Mouse (Mus musculus) regulatory T cell (primary cell): ENCODE data around the gene Lhfpl4.

Source experiments
- in situ Hi-C: fragments of 300-600 bp; cut with MboI, MseI; formaldehyde crosslinking; loops from one replicate; pipeline ENCODE4 v1.15.1; 2025; ENCODE audit warnings: high pct_unique_total_duplicates

Gene Lhfpl4

DNA sequence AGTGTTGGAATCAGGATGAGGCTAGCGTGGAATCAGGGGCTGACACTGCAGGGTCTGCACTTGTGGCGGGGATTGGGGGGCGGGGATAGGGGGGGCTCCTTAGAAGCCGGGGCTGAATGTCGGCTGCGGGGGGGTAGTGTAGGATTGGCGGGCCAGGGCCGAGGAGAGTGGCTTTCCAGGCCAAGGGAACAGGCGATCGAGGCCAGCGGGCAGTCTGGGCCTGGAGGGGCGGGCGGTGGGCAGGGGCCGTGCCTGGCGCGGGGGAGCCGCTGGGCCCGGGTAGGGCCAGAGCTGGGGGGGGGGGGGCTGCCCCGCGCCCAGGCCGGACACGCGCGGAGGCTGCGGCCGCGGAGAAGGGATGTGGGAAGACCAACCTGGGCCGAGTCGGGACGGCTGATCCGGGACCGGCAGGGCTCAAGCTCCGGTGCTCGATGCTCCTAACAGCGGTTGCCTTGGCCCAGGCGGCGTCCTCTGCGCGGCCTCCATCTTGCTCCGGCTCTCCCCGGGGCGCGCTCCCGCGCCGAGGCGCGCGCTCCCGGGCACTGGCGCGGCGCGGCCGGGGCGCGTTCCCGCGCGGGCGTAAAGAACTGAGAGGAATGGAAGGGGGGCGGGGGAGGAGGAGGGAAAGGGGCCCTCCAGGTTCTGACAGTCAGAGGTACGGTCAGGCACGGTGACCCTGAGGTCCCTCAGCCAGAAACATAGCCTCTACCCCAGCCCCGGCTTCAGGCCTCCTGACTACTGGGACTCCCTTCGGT is at the start of gene Lhfpl4:
Gene Lhfpl4, minus strand, starts transcription at position 544 of the 755 bp plus-strand sequence.
- in situ Hi-C loops: no loop called here

DNA sequence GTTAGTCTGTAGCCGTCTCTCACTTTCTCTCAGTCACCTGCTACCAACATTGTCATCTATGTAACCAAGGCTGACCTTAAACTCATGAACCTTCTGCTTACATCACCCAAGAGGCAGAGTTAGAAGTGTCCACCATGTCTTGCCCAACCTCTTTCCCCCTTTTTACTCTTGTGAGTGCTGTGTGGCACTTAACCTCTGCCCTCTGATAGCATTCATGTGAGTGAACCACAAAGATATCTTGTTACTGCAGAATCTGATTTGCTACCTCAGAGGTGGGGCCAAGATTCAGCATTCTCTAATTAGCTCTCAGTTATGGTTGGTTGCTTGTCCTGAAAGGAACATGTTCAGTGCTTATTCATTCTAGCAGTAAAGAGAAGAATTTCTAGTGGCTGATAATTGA is 47.6 kb upstream of the Lhfpl4 start:
- in situ Hi-C loops: no loop called here

GRCm38 (mm10) chr6:113238442-113238841 is 43.3 kb upstream of the Lhfpl4 start:
- in situ Hi-C loops: loop anchor here (10.0 kb wide), 1 partner anchor 194 kb away; the partner anchor contains the start of gene Thumpd3

DNA sequence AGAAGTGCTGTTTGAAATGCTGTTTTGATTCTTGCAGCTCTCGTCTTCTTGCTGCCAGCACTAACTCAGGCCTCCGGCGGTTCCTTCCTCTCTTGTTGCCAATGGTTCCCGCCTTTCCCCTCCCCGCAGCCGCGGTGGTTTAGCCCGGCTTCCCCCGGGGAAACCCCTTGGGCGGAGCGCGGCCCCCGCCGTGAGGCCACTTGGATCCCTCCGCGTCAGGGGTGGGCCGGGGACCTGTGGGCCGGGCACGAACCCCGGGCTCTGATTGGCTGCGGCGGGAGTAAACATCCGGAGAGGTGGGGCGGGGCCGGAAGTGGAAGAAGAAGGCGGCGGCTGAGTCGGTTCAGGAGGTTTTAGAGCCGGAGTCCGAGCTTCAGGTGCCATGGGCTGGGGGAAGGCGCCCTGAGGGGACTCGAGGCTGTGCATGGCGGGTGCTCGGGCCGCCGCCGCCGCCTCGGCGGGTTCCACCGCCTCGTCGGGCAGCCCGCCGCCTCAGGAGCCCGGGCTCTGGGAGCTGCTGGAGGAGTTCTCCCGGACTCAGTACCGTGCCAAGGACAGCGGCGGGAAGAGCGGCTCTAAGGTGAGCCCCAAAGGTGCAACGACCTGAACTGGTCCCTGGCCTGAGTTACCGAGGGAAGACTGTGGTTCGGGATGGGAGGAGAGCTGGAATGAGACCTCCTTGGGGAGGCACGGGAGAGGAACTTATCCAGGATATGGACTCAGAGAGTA is 42.5 kb upstream of the Lhfpl4 start, which contains the start of gene Mtmr14:
Gene Mtmr14, plus strand, starts transcription at position 302 of the 729 bp plus-strand sequence.
- in situ Hi-C loops: loop anchor here (10.0 kb wide), 1 partner anchor 193 kb away; the partner anchor contains the start of gene Thumpd3

- in situ Hi-C loops: loop anchor here (10.0 kb wide), 1 partner anchor 190 kb away; the partner anchor contains the start of gene Thumpd3
Observed at GRCm38 (mm10) chr6:113235141-113235540, 40.0 kb upstream of the Lhfpl4 start.

DNA sequence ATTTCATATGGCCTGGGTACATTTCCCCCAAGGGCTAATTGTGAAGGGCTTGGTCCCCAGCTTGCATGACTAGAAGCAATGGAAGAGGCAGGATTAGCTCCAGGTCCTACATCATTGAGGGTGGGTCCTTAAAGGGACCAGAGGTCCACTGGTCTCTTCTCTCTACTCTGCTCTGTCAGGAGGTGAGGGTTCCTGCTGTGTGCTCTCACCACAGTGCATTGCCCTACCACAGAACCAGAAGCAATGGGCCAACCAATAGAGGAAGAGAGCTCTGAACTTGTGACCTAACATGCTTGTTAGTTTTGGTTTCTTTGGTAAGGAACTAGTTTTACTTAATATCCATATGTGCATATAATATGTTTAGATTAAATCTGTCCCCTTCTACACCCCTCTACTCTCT is 31.5 kb upstream of the Lhfpl4 start:
- in situ Hi-C loops: no loop called here

DNA sequence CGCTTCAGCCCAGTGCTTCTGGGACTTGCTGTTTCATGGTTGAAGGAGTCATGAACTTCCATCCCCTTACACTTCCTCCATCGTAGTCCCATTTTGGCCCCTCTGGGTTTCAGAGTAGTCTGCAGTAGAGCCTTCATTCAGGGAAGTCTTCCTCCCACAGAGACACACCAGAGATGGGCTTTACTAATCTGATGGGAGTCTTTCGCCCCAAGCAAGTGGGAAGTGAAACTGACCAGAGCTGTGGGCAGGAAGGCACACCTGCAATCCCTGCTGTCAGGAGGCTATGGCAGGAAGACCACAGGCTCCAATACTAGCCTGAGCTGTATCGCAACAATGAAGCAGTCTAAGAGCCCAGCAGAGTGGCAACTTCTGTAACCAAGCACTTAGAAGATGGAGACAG is 30.6 kb upstream of the Lhfpl4 start:
- in situ Hi-C loops: no loop called here

GRCm38 (mm10) chr6:113216280-113216679 is 21.1 kb upstream of the Lhfpl4 start:
- in situ Hi-C loops: no loop called here

DNA sequence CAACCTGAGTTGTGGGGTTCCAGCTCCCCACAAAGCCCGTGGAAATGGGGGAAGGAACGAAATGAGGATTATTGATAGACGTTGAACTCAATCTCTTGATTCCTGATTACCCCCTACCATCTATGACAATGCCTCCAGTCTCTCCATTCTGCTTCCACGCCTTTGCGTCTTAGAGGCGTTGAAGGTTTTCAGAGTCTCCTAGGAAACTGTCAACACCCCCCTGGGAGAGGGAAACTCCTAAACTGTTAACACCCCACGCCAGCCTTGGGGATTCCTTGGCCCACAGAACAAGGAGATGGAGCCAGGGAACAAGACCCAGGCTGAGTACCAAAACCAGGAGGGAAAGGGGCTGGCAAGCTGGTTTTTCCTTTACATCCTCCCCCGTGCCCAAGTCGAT is 410 bp upstream of the Lhfpl4 start:
- in situ Hi-C loops: no loop called here

- in situ Hi-C loops: no loop called here
Observed at GRCm38 (mm10) chr6:113194517-113194840, 705 bp downstream of the Lhfpl4 start.

DNA sequence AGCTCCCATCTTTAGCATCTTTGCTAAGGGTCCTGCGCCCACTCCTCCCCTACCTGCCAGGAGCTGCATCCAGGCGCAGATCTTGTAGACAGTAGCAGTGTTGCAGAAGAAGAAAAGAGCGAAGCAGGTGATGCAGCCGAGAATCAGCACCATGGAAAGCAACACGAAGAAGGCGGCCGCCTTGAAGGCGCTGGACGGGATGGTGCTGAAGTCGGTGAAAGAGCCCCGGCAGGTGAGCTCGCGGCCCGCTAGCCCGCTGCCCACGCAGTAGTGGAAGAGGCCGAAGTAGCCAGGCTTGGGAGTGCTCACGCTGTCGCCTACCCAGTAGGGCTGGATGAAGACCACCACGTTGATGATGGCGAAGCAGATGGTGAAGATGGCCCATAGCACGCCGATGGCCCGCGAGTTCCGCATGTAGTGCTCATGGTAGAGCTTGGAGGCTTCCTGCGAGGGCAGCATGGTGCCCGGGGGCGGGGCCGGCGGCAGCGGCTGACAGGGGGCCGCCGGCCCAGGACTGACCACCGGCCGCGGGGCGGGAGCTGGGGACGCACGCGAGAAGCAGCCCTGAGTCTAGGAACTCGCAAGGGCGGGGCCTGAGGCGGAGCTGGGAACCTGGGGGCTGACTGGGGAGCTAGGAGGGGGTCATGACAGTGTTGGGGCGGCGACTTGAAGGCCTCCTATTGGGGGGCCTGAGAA is 1.3 kb downstream of the Lhfpl4 start:
- in situ Hi-C loops: no loop called here

GRCm38 (mm10) chr6:113184866-113185525 is 10.2 kb downstream of the Lhfpl4 start:
- in situ Hi-C loops: no loop called here

DNA sequence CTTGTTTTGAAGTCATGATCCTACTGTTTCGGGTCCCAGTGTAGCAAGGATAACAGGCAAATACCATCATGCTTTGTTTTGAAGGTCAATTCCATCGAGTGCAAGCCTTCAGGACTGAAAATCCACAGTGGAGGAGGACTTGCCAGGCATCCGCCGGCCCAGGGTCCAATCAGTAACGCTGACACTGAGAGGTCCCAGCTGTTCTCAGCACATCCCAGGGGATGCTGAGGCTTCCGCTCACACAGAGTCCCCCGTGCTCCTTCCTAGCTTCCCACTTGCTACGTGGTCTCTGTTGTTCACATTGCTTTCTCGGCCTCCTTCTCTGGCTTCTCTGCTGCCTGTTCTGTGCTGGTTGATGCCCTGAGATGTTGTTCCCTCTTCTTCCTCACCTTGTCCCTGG is 11.0 kb downstream of the Lhfpl4 start:
- in situ Hi-C loops: no loop called here

GRCm38 (mm10) chr6:113179195-113179733 is 15.9 kb downstream of the Lhfpl4 start:
- in situ Hi-C loops: no loop called here

DNA sequence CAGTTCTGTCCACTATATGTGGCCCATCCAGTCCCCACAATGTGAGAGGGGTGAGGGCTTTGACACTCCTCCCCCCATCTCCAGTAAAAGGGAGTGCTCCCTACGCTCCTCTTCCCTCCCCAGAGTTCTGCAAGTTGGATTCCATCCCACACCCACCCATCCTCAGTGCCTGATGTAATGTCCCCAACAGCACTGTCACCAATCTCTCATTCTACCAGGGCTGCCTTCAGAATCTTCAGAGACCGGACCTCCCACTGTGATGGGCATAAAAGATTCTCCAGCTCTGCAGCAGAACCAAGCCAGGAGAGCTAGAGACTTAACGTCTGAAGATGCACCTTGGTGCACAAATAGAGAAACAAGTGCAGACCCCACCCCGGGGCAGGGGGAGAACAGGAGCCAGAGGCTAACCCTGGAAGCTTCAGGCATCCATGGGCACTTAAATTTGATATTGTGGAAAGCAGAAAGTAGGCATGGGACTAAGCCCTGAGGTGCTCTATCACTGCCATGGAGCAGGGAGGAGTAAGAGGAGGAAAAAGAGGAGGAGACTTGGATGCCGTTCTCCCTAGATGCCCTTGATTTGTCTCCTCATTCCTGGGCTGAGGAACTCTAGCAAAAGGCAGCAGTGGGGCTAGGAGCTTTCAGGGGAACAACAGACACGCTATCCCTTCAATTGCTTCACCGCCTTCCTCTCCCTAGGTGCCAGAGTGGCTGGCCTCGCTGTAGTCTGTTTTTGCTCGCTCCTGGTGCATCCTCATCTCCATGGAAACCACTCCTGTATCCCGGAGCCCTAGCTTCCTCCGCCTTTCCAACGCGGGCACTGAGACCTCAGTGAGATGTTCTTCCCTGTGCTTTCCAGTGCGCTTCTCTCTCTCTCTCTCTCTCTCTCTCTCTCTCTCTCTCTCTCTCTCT is 16.6 kb downstream of the Lhfpl4 start:
- in situ Hi-C loops: no loop called here

DNA sequence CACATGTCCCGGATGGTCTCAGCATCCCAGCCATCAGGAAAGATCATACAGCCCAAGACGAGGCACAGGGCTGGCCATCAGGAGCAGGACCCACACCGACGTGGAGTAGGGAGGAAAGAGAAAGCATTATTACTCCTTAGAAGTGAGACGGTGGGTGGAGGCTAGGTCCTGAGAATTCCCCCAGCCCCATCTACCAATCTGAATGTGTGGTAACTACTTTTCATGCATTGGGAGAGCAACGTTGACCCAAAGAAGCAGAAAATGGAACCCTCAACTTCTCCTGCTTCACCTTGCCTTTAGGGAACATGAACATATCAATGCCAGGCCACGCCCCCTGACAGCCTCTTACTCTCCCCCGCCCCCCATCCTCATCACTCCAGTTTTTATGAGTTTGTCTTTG is 18.6 kb downstream of the Lhfpl4 start:
- in situ Hi-C loops: no loop called here

GRCm38 (mm10) chr6:113175469-113175868 is 19.7 kb downstream of the Lhfpl4 start:
- in situ Hi-C loops: no loop called here

GRCm38 (mm10) chr6:113172568-113172967 is 22.6 kb downstream of the Lhfpl4 start:
- in situ Hi-C loops: no loop called here

DNA sequence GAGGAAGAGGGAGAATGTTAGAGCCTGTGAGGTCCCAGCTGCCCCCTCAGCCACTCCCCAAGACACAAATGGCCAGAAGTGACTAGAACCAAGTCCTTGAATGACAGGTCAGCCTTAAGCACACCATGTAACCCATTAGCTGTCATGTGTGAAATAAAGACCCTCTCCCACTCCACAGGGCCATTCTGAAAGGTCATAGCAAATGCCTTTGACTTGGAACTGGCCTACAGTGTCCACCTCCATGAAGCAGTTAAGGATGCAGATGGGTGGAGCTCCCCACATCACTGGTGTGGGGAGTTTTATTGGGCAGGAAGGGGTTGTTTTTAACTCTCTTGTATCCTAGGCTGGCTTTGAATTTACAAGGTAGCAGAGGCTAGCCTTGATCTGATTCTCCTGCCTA is 23.2 kb downstream of the Lhfpl4 start:
- in situ Hi-C loops: no loop called here

DNA sequence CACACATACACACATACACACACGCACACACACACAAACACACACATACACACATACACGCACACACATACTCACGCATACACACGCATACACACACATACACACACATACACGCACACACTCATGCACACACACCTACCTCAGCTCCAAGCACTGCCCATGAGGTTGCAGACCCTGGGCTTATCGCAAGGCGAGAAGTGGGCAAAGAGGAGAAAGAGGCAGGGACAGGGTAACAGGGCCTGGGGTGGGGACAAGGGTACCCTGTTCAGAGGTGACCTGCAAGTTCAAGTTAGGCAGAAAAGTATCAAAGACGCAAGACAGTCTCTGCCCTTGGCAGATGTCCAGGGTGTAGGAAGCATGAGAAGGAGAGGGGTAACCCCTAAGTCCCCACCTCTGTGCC is 24.5 kb downstream of the Lhfpl4 start:
- in situ Hi-C loops: no loop called here
